Mouse (Mus musculus) spleen, postnatal 14 days (tissue): Measurements from ENCODE around the gene Dmkn.
"Not testable (repeated sequence)": the region's sequence is repeated elsewhere in the genome, so short reads cannot be mapped to it uniquely, and the experiment has no call there.

Experiments
- DNase-seq, 2 experiments: peaks; one replicate each; pipeline ENCODE4 v3.0.0; 2021 to 2022; ENCODE audit warnings: low spot score in 2 of 2

Dmkn gene

DNA sequence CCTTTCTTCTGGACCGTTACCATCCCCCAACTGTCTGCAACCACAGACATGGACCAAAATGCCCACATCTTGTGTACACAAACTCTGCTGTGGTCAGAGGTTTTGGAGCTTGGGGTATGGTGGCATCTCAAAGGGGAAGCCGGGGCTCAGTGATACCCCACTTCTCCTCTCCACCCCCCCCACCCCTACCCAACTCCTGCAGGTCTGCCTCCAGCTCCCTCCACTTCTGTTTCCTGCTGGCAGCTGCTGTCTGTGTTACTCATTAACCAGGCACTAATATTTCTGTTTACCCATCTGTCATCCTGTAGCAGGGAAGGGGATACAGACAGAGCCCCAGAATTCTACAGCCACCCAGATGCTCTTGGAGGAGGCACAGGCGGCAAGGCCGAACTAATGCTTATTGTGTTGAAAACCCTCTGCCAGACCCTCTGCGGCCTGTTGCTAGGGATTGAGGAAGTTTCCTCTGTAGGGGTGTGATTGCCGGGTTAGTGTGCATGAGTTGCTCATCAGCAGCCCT, 48.8 kb downstream of the Dmkn start:
- no peak for DNase-seq

DNA sequence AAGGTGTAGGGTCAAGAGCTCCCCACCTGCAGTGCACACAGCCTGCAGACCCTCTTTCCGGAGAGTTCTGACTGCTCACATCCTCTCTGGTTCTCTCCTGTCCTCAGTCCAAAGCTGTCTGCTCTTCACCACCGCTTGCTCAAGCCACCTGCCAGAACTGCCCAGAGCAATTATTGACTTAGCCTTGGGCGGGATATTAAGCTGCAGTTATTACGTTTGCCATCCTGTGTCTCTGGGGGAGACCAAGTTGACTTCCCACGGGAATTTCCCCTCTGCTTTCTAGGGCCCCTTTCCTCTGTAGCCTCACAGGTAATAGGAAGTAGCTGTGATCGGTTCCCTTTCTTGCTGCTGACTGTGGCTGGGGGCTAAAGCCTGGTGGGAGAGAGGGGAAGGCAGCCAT, 56.6 kb downstream of the Dmkn start:
- no peak for DNase-seq

DNA sequence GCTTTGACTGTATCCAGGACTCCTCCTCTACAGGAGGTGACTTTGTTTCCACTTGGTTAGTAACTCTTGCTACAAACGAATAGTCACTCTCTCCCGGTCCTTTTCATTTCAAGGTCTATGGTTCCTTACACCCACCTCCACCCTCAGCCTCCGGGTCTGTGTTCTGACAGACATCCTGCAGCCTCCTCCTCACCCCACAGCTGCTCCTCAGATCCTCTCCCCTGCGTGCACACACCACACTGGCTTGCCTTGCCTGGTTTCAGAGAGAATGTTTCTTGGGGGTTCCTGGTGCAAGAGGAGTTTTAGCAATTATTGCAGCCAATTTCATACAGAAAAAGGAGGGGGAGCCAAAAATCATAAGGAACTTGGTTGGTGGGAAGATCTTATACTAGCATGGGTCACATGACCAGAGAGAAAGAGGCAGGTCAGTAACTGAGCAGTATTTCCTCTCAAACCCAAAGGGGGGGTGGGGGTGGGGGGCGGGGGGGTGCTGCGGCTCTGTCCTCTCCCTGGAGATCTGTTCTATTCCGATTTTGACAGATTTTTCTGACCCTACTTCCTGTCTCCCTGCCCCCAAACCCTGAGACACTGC, 57.4 kb downstream of the Dmkn start:
- no peak for DNase-seq

DNA sequence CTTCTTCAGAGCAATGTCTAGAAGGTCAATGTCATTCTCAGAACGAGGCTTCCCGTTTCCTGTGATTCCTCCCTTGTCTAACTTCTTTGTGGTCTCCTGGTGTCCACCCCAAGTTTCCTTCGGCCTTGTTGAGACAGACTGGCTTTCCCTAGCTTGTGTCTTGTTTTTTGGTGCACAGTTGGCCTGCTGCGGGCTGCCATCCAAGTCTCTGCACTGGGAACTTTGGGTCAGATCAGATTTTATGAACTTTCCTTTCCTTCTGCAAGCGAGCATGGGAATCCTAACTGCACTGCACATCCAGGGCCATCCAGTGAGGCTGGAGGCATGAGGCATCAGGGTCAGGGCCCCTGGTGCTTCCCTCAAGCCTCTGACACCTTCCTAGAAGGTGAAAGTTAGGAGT, 58.0 kb downstream of the Dmkn start:
- DNase-seq: no peak

DNA sequence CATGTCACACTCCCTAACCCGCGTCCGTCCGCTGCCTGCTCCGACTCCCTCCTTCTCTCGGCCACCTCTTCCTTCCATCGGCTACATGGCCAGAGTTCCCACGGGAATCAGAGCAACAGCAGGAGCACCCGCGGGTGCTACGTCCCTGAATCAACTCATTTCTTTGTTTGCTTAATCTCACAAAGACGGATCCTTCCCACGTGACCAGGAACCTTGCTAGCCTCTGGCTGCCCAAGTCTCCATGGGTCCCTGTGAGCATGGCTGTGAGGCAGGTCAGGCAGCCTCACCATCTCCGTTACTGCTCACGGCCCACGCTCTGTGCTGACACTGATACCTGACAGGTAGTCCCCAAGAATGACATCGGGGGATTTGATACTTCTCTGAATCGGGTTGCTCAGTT, 60.1 kb downstream of the Dmkn start, which contains the start of gene Ffar2:
Gene Ffar2 (minus strand): TSS at position 101 of the 400 bp plus-strand sequence.
- DNase-seq: no peak

DNA sequence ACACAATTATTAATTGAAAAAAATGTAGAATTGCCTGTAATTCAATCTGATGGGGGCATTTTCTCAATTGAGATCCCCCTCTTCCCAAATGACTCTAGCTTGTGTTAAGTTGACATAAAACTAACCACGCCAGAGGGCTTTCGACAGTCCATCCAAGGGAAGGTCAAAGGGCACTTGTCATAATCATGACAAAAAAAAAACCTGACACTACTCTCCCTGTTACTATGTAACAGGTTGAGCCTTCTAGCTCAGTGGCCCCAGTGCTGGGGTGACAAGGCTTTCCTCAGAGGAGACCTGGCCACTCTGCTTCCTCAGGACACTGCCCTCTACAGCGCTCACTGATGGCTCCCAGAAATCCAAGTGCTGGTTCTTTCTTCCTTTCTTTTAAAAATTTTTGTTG, 60.8 kb downstream of the Dmkn start:
- DNase-seq: no peak

DNA sequence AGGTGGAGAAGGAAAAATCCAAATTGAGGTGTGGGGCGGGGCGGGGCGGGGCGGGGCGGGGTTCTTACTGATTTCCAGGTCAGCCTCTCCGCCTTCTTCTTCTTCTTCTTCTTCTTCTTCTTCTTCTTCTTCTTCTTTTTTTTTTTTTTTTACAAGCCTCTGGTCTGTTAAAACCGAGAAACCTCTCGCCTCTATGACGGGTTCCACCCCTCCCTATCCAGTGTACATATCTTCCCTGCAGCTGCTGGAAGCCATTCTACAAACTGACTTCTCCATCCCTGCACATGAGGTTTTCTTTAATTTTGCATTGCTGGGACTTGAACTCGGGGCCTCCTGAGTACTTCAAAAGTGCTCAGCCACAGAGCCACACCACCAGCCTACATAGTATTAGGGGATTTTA, 63.1 kb downstream of the Dmkn start:
- no peak for DNase-seq

DNA sequence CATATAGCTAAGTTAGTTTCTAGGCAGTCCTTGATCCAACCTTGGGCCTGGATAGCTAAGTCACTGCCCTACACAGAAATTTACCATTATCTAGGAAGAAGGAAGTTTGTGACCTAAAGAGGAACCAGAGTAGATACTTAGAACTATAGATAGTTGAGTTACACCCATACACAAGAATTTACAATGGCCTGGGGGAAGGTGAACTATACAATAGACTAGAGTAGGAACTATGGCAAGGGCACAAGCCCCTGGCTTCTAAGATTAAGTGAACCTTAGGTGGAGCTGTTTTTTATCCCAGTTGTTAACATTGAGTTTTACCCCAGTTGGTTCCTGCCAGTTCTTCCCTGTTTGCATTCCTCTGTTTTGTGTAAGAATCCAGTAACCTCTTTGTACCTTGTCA, 65.3 kb downstream of the Dmkn start:
- not testable (repeated sequence) for DNase-seq

DNA sequence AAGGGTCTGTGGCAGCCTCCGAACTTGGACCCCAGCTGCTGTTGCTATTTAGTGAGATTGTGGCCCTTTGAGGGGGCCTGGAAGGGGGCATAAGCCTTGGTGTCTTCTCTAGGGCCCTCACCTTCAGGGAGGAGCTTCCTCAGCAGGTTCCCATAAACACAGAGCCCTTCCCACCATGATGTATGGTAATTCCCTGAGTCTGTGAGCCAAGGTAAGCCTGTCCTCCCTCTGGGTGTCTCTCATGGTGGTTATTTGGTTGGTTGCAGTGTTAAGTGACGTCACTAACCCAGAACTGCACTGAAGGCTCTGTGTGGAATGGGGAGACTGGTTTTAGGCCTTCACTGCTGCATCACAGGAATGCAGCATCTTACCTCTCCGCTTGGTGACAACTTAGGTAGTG, 65.9 kb downstream of the Dmkn start:
- no peak for DNase-seq
